Comparison of ENCODE assay signal across 12 mouse cellular contexts in the genomic region with DNA sequence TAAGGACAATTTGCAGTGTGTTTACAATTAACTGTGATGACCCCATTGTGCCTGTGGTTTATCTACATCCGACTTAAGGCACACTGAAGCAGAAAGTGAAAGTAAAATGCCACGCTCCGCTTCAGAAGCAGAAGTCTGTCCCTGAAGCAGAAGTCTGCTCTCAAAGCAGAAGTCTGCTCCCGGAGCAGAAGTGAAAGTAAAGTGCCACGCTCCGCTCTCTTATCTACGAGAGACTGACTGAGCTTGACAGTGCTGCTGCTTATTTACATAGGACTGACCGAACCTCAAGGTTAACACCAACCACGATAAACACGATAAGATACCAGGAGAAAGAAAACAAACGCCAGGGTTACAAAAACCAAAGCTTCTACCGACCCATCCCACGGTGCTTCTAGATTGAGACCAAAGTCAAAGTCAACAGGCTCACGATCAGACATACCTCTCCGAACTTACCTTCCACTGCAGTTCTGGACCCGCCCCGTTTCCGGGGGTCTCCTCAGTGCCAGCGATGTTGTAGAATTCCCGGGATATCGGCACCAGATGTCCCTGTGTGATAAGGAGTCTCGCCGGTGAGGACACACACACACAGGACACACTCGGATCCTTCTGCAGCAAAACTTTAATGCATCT. TPM values are rescaled to one million over a fixed set of nuclear protein-coding genes. Genes with fewer than 3 reads are reported as not detected.
A peak's percentile ranks its signal among the peaks of the same experiment; 100 is the strongest.
DNase-seq lines count a peak whose midpoint lies in the region; ATAC-seq and TF ChIP-seq lines count a peak whose summit lies in the region.
"Had no signal": no experiment of that assay in that cellular context is flagged by ENCODE, and none has a peak within 500 bp of the region (broad histone marks: within the 10 kb centered on the region; RNA-seq: fewer than 3 reads in every experiment).

No protein-coding gene starts in this region.

- H3K9me3 ChIP-seq in lung, postnatal 0 days (ENCODE audit: low read length), result no peaks in the 10 kb centered on the region
- H3K9me3 ChIP-seq: neural tube, embryonic 13.5 days had no signal

- H3K4me1 ChIP-seq in lung, postnatal 0 days (ENCODE audit: insufficient read depth, low read depth, low read length), result no peaks in the 10 kb centered on the region
- H3K4me1 ChIP-seq: neural tube, embryonic 13.5 days had no signal

- no peak for ATAC-seq in lung, postnatal 0 days

- 0 out of 2 replicates have a peak overlapping the region, but pooled peaks have one; percentile 6 for H3K4me2 ChIP-seq in lung, postnatal 0 days (replicated peaks; ENCODE audit: low read depth, low read length)
- H3K4me2 ChIP-seq: neural tube, embryonic 13.5 days had no signal

- H3K9ac ChIP-seq in lung, postnatal 0 days (replicated peaks; ENCODE audit: low read depth), result no peak overlapping the region
- H3K9ac ChIP-seq: neural tube, embryonic 13.5 days had no signal

- no peaks in the 10 kb centered on the region for H3K27me3 ChIP-seq in lung, postnatal 0 days (replicated peaks; ENCODE audit: insufficient read depth, low read length)
- H3K27me3 ChIP-seq: neural tube, embryonic 13.5 days had no signal

- WGBS in lung, postnatal 0 days, result 72% methylated on average over 24 of the region's 24 CpGs

- no peak for TF ChIP-seq EP300 in lung, postnatal 0 days (IDR thresholded peaks at IDR 0.05)

- no peak for TF ChIP-seq CTCF in lung, postnatal 0 days (IDR thresholded peaks at IDR 0.05)

- no peak overlapping the region for H3K27ac ChIP-seq in lung, postnatal 0 days (ENCODE audit: low read length)
- H3K27ac ChIP-seq: heart, adult 2 months; neural tube, embryonic 13.5 days had no signal

- H3K36me3 ChIP-seq in lung, postnatal 0 days (ENCODE audit: insufficient read depth, low read length), result no peaks in the 10 kb centered on the region
- H3K36me3 ChIP-seq: neural tube, embryonic 13.5 days had no signal

- H3K4me3 ChIP-seq in lung, postnatal 0 days (ENCODE audit: low read depth, low read length), result peak overlapping the region; percentile 19; the same call in 1 of the 2 replicates
- H3K4me3 ChIP-seq: heart, adult 2 months; neural tube, embryonic 13.5 days had no signal

- DNase-seq in adrenal gland, postnatal 14 days, result peak; percentile 39
- DNase-seq in adrenal gland, postnatal 4 days (ENCODE audit: low spot score in 2 of 2), result no peak
- DNase-seq in 416B (ENCODE audit: low read depth), result peak; percentile 87
- peak; percentile 24 for DNase-seq in c-Kit-positive CD71-negative TER-119-negative erythroid progenitor cells, embryonic 14.5 days (ENCODE audit: low read depth)
- DNase-seq in lung, postnatal 0 days (ENCODE audit: low spot score), result peak; percentile 26
- DNase-seq in left cerebral cortex, adult 18-20 months (ENCODE audit: low spot score in 2 of 2), result no peak
- DNase-seq in right cerebral cortex, postnatal 10 days (ENCODE audit: low spot score in 2 of 2), result no peak
- no peak for DNase-seq in layer of hippocampus, adult 11-12 months (ENCODE audit: low spot score)

RNA-seq across cellular contexts. Expression of gene Vmn2r83, which starts 51.3 kb away (rescaled TPM):
- not detected in 2 replicates for total RNA-seq in adrenal gland, postnatal 14 days (2021)
- not detected for total RNA-seq in adrenal gland, postnatal 4 days (2021)
- not detected in 2 replicates for polyA plus RNA-seq in lung, postnatal 0 days (2015; fragmentation: Nextera tagmentation; extraction: Ambion mirVana)
- not detected for total RNA-seq in left cerebral cortex, adult 18-20 months (2021)
- total RNA-seq: heart, adult 2 months; left cerebral cortex, postnatal 36 days had no signal
- polyA plus RNA-seq: cortical plate, adult 2 months; heart, adult 2 months; neural tube, embryonic 13.5 days had no signal

Comparison
In these comparisons a context has a peak if more than half of its experiments do, and no peak if none do; other contexts are left out.
1. DNase-seq: peak in adrenal gland, postnatal 14 days (single experiment), 416B (single experiment), c-Kit-positive CD71-negative TER-119-negative erythroid progenitor cells, embryonic 14.5 days (single experiment) and lung, postnatal 0 days (single experiment); none in adrenal gland, postnatal 4 days (0 of 2), left cerebral cortex, adult 18-20 months (0 of 2), right cerebral cortex, postnatal 10 days (0 of 2) and layer of hippocampus, adult 11-12 months (single experiment).